Mouse (Mus musculus) CH12.LX (cell line): Measurements from ENCODE around the gene Dab2. TPM values are rescaled to one million over a fixed set of nuclear protein-coding genes. Genes with fewer than 3 reads are reported as not detected.

Source experiments
- DNase-seq: peaks from one replicate; pipeline ENCODE4 v3.0.0-alpha.2; 2013; ENCODE audit errors: extremely low read depth
- H3K27ac ChIP-seq: 2 replicates; pipeline ENCODE4 v1.5.1; 2012; ENCODE audit warnings: low read depth, mild to moderate bottlenecking, control low read depth, moderate library complexity; ENCODE audit not compliant: insufficient read depth
- H3K27me3 ChIP-seq: replicated peaks from 2 replicates; pipeline ENCODE3; 2012; ENCODE audit warnings: inconsistent platforms
- H3K36me3 ChIP-seq, 2 experiments: replicated peaks in 1 of 2; 2 replicates each; pipeline versions ENCODE3 to v1.6.1; 2012; ENCODE audit warnings: inconsistent platforms in 1 of 2, low read length in 1 of 2, mild to moderate bottlenecking in 1 of 2, mixed read lengths in 1 of 2, moderate library complexity in 1 of 2; ENCODE audit not compliant: control insufficient read depth in 1 of 2, insufficient read depth in 1 of 2
- H3K4me1 ChIP-seq, 2 experiments: 2 replicates each; pipeline ENCODE4 v1.6.1; 2012; ENCODE audit warnings: inconsistent platforms in 1 of 2, moderate library complexity in 1 of 2; ENCODE audit not compliant: insufficient read depth in 2 of 2, control insufficient read depth in 1 of 2
- H3K4me2 ChIP-seq: 2 replicates; pipeline ENCODE4 v1.6.1; 2012; ENCODE audit warnings: low read depth, mild to moderate bottlenecking, control low read depth; ENCODE audit not compliant: poor library complexity, insufficient read depth, severe bottlenecking
- H3K4me3 ChIP-seq, 3 experiments: fragments of 150-350 bp in 1 of 3; sonication (generic) in 1 of 3; replicated peaks in 1 of 3; 2 replicates each; pipeline versions ENCODE3 to v1.5.1; 2011 to 2012; ENCODE audit warnings: low read depth in 2 of 3, low read length in 2 of 3, mild to moderate bottlenecking in 2 of 3, moderate library complexity in 2 of 3, control low read depth in 1 of 3, improper control_type of control experiment in 1 of 3, inconsistent platforms in 1 of 3, mixed read lengths in 1 of 3; ENCODE audit not compliant: poor library complexity in 1 of 3
- H3K79me2 ChIP-seq: replicated peaks from 2 replicates; pipeline ENCODE4 v1.6.1; 2012; ENCODE audit warnings: mild to moderate bottlenecking, moderate library complexity; ENCODE audit not compliant: control insufficient read depth, poor library complexity, insufficient read depth, severe bottlenecking; ENCODE audit errors: extremely low read depth
- H3K9ac ChIP-seq: 2 replicates; pipeline ENCODE4 v1.6.1; 2012; ENCODE audit warnings: low read depth, mild to moderate bottlenecking, control low read depth, moderate library complexity; ENCODE audit not compliant: insufficient read depth
- H3K9me3 ChIP-seq: replicated peaks from 2 replicates; pipeline ENCODE3; 2012; ENCODE audit warnings: low read length, inconsistent platforms, mixed read lengths
- CTCF ChIP-seq, 2 experiments: IDR thresholded peaks in 1 of 2; conservative IDR thresholded peaks in 1 of 2; 2 replicates each; pipeline ENCODE4 v1.5.1; 2011 to 2012; ENCODE audit warnings: low read depth in 2 of 2, low read length in 2 of 2, improper control_type of control experiment in 1 of 2, inconsistent platforms in 1 of 2, mild to moderate bottlenecking in 1 of 2, moderate library complexity in 1 of 2
- ELF1 ChIP-seq: IDR thresholded peaks from 2 replicates; pipeline ENCODE4 v1.6.1; 2014; ENCODE audit warnings: low read depth, mild to moderate bottlenecking, inconsistent platforms, low read length, improper control_type of control experiment
- ETS1 ChIP-seq: conservative IDR thresholded peaks from 2 replicates; pipeline ENCODE4 v1.6.1; 2012; ENCODE audit warnings: low read depth, mild to moderate bottlenecking, inconsistent platforms, low read length, improper control_type of control experiment, moderate library complexity
- KAT2A ChIP-seq: IDR thresholded peaks from 2 replicates; pipeline ENCODE4 v1.6.1; 2012; ENCODE audit warnings: low read length, improper control_type of control experiment, inconsistent platforms; ENCODE audit not compliant: insufficient replicate concordance
- MAFK ChIP-seq: IDR thresholded peaks from 2 replicates; pipeline ENCODE4 v1.6.1; 2011; ENCODE audit warnings: low read length, improper control_type of control experiment; ENCODE audit not compliant: insufficient replicate concordance
- MAX ChIP-seq: IDR thresholded peaks from 2 replicates; pipeline ENCODE4 v1.6.1; 2011; ENCODE audit warnings: low read length, improper control_type of control experiment
- POLR2A ChIP-seq: IDR thresholded peaks from 2 replicates; pipeline ENCODE4 v1.6.1; 2011; ENCODE audit warnings: low read depth, mild to moderate bottlenecking, improper control_type of control experiment, low read length
- POLR2AphosphoS2 ChIP-seq: IDR thresholded peaks from 2 replicates; pipeline ENCODE4 v1.6.1; 2011; ENCODE audit warnings: low read depth, low read length, improper control_type of control experiment
- RAD21 ChIP-seq: IDR thresholded peaks from 2 replicates; pipeline ENCODE4 v1.6.1; 2011; ENCODE audit warnings: low read depth, mild to moderate bottlenecking, low read length, improper control_type of control experiment, moderate library complexity
- SIN3A ChIP-seq: IDR thresholded peaks from 2 replicates; pipeline ENCODE4 v1.6.1; 2012; ENCODE audit warnings: low read length, improper control_type of control experiment, inconsistent platforms
- UBTF ChIP-seq: IDR thresholded peaks from 2 replicates; pipeline ENCODE4 v1.6.1; 2012; ENCODE audit warnings: low read depth, mild to moderate bottlenecking, inconsistent platforms, low read length, improper control_type of control experiment, moderate library complexity
- ZMIZ1 ChIP-seq: IDR thresholded peaks from 2 replicates; pipeline ENCODE4 v1.6.1; 2012; ENCODE audit warnings: low read depth, mild to moderate bottlenecking, inconsistent platforms, low read length, improper control_type of control experiment
- dilution Hi-C: fragments of 300-500 bp; cut with MboI; formaldehyde crosslinking; loops from 2 replicates; pipeline ENCODE4 v1.14.3; 2020; ENCODE audit warnings: low sequenced_read_pairs; ENCODE audit not compliant: extremely low pct_unique_long_range_greater_than_20kb, extremely low pct_ligation_motif_present
- in situ Hi-C: fragments of 300-500 bp; cut with MboI; formaldehyde crosslinking; loops from 3 replicates; pipeline ENCODE4 v1.14.3; 2019; ENCODE audit warnings: low sequenced_read_pairs, low pct_ligation_motif_present, low pct_unique_long_range_greater_than_20kb, mixed read lengths
- polyA plus RNA-seq: library from polyadenylated mRNA; unstranded; fragments of >175 nt; gene quantifications from 2 replicates; pipeline ENCODE4 v1.2.1, GENCODE M21; 2012; ENCODE audit warnings: low read depth; ENCODE audit not compliant: insufficient read length
- total RNA-seq, 2 experiments: library from RNA; depleted of rRNA; stranded (reverse); fragments of 300-350 nt in 1 of 2; fragments of >200 nt in 1 of 2; gene quantifications; 2 replicates each; pipeline ENCODE4 v1.2.3; 2012 to 2014

Dab2 gene
- total and polyA plus RNA-seq, 3 experiments: 0.17 TPM; not detected in 1

- in situ Hi-C loops: no loop called here
- Histone ChIP-seq H3K27me3 (no peaks in the 10 kb centered on the region), H3K9ac (no peak overlapping the region), H3K36me3 (no peaks in the 10 kb centered on the region), H3K79me2 (no peaks in the 10 kb centered on the region), H3K4me1 (0 out of 4 replicates have a peak, but pooled peaks cover 0 to 2% of the 10 kb centered on the region in 2 experiments), H3K4me2 (no peak overlapping the region), H3K4me3 (no peak overlapping the region), H3K27ac (no peak overlapping the region), H3K9me3 (no peaks in the 10 kb centered on the region)
- TF ChIP-seq ZMIZ1 (no peak), CTCF (conservative IDR thresholded peaks at IDR 0.05 in 1 of 2, IDR thresholded peaks at IDR 0.05 in 1 of 2; ENCODE audit: low read depth in 2 of 2, low read length in 2 of 2) (no peak), ELF1 (no peak), UBTF (no peak), POLR2A (no peak), POLR2AphosphoS2 (no peak), MAFK (no peak)
- no peak for DNase-seq
- dilution Hi-C loops: no loop called here
Measured at GRCm38 (mm10) chr15:6320501-6320900, 20.9 kb downstream of the Dab2 start.

- H3K79me2 ChIP-seq: no peaks in the 10 kb centered on the region
- H3K27ac ChIP-seq: no peak overlapping the region
- H3K36me3 ChIP-seq: no peaks in the 10 kb centered on the region
- TF ChIP-seq RAD21: no peak
- TF ChIP-seq KAT2A: no peak
- TF ChIP-seq SIN3A: no peak
- TF ChIP-seq, all 38 proteins: peak for 0
- H3K9ac ChIP-seq: no peak overlapping the region
- no peak for DNase-seq
- dilution Hi-C loops (no loop called here), in situ Hi-C loops (no loop called here)
- H3K4me3 ChIP-seq: no peak overlapping the region
- no peaks in the 10 kb centered on the region for H3K27me3 ChIP-seq
- 0 out of 4 replicates have a peak, but pooled peaks cover 0 to 2% of the 10 kb centered on the region in 2 experiments for H3K4me1 ChIP-seq
- H3K4me2 ChIP-seq: no peak overlapping the region; the same call in 1 of the 2 replicates
- no peaks in the 10 kb centered on the region for H3K9me3 ChIP-seq
Measured at GRCm38 (mm10) chr15:6321263-6321662, 21.7 kb downstream of the Dab2 start.

- Histone ChIP-seq H3K4me2 (no peak overlapping the region), H3K79me2 (no peaks in the 10 kb centered on the region), H3K9ac (no peak overlapping the region), H3K36me3 (no peaks in the 10 kb centered on the region), H3K27me3 (no peaks in the 10 kb centered on the region), H3K4me1 (0 out of 4 replicates have a peak, but pooled peaks cover 0 to 2% of the 10 kb centered on the region in 2 experiments), H3K4me3 (no peak overlapping the region), H3K27ac (no peak overlapping the region), H3K9me3 (no peaks in the 10 kb centered on the region)
- dilution Hi-C loops: no loop called here
- no peak for DNase-seq
- in situ Hi-C loops: no loop called here
- TF ChIP-seq UBTF (no peak), MAX (no peak), ETS1 (no peak)
Measured at GRCm38 (mm10) chr15:6322311-6322710, 22.7 kb downstream of the Dab2 start.
